ENCODE assay signal across 7 mouse cellular contexts in the genomic region with DNA sequence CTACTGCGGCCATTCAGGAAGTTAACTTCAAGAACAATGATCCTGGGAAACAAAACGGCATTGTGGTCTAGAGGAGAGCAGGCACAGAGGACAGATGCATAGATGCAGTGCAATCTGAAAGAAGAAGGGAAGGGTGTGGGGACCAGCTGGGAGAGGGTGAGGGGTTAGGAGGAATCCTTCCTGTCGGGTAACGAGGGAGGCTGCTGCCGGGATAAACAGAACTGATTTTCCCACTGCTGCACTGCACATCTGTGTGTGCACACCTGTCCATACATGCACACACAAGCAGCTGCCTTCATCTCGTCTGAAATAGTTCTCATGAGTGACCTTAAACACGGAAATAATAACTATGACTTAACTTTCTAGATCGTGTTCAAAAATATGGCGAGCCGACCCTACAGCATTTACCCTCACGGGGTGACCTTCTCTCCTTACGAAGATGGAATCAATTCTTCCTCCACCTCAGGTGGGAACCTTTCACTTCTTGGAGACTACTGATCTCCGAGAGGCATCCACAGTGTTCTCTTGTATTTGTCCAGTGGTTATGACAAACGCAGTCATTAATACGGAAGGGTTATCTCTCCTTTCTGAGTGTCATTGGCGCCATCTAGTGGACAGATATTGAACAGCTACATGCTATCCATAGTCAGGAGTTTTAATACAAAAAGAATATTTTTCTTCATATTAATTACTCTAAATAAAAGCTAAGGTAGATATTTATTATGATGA. TPM values are rescaled to one million over a fixed set of nuclear protein-coding genes. Genes with fewer than 3 reads are reported as not detected.
DNase-seq lines count a peak whose midpoint lies in the region; ATAC-seq and TF ChIP-seq lines count a peak whose summit lies in the region.

No protein-coding gene starts in this region.

- no peak overlapping the region for H3K9ac ChIP-seq in forebrain, postnatal 0 days
- H3K9ac ChIP-seq in hindbrain, embryonic 15.5 days: 0 out of 2 replicates have a peak overlapping the region, but pooled peaks have one; percentile 9

- ATAC-seq in forebrain, postnatal 0 days: peak; percentile 88
- ATAC-seq in hindbrain, embryonic 15.5 days (ENCODE audit: low FRiP score, low read depth): peak; percentile 79
- ATAC-seq in megakaryocyte progenitor cell, adult 5-6 weeks (replicated peaks; ENCODE audit: poor library complexity): peak; percentile 99

- whole genome bisulfite sequencing in cerebellum, adult 2 months: 48% methylated on average over 16 of the region's 16 CpGs
- WGBS in forebrain, postnatal 0 days: 42% methylated on average over 16 of the region's 16 CpGs
- WGBS in hindbrain, embryonic 15.5 days: 44% methylated on average over 16 of the region's 16 CpGs

- no peak overlapping the region for H3K27ac ChIP-seq in cerebellum, adult 2 months (ENCODE audit: insufficient read depth, low read length)
- H3K27ac ChIP-seq in forebrain, postnatal 0 days (ENCODE audit: low read depth, low read length): no peak overlapping the region
- no peak overlapping the region for H3K27ac ChIP-seq in hindbrain, embryonic 15.5 days (replicated peaks)

- DNase-seq in T-cell, adult 2 months (ENCODE audit: low spot score): peak; percentile 63
- peak; percentile 34 to 36 for DNase-seq in cerebellum, adult 2 months
- peak; percentile 87 for DNase-seq in forebrain, postnatal 0 days
- DNase-seq in left cerebral cortex, adult 18-20 months (ENCODE audit: low spot score in 2 of 2): peak; percentile 59 to 79
- peak; percentile 41 for DNase-seq in skeletal muscle tissue, adult 2 months (ENCODE audit: low read depth, low spot score)

- TF ChIP-seq POLR2A in cerebellum, adult 2 months (IDR thresholded peaks at IDR 0.05; ENCODE audit: borderline replicate concordance, insufficient read depth, low read length): no peak

- H3K9me3 ChIP-seq in forebrain, postnatal 0 days (ENCODE audit: low read length): no peaks in the 10 kb centered on the region
- no peaks in the 10 kb centered on the region for H3K9me3 ChIP-seq in hindbrain, embryonic 15.5 days

- no peak overlapping the region for H3K4me3 ChIP-seq in cerebellum, adult 2 months (replicated peaks; ENCODE audit: insufficient read depth, low read depth, low read length)
- H3K4me3 ChIP-seq in forebrain, postnatal 0 days (ENCODE audit: low read depth, low read length): peak overlapping the region; percentile 17
- peak overlapping the region; percentile 19; the same call in 1 of the 2 replicates for H3K4me3 ChIP-seq in hindbrain, embryonic 15.5 days

- no peaks in the 10 kb centered on the region for H3K36me3 ChIP-seq in forebrain, postnatal 0 days (ENCODE audit: insufficient read depth)
- no peaks in the 10 kb centered on the region for H3K36me3 ChIP-seq in hindbrain, embryonic 15.5 days

- H3K27me3 ChIP-seq in cerebellum, adult 2 months (ENCODE audit: control insufficient read depth, insufficient read depth, low read length): no peaks in the 10 kb centered on the region
- no peaks in the 10 kb centered on the region for H3K27me3 ChIP-seq in forebrain, postnatal 0 days (ENCODE audit: insufficient read depth, low read length)
- H3K27me3 ChIP-seq in hindbrain, embryonic 15.5 days: no peaks in the 10 kb centered on the region

- no peaks in the 10 kb centered on the region for H3K4me1 ChIP-seq in cerebellum, adult 2 months (ENCODE audit: control insufficient read depth, insufficient read depth, low read length)
- no peaks in the 10 kb centered on the region for H3K4me1 ChIP-seq in forebrain, postnatal 0 days (ENCODE audit: insufficient read depth)
- H3K4me1 ChIP-seq in hindbrain, embryonic 15.5 days (replicated peaks): 0 out of 2 replicates have a peak, but pooled peaks cover 3% of the 10 kb centered on the region

- peak overlapping the region; percentile 44 for H3K4me2 ChIP-seq in forebrain, postnatal 0 days (ENCODE audit: low read depth)
- H3K4me2 ChIP-seq in hindbrain, embryonic 15.5 days: peak overlapping the region; percentile 52

- peak; percentile 55; the same call in 1 of the 2 replicates for TF ChIP-seq CTCF in cerebellum, adult 2 months (IDR thresholded peaks at IDR 0.05; ENCODE audit: borderline replicate concordance, insufficient read depth, low read depth, low read length)
- peak; percentile 88 for TF ChIP-seq CTCF in forebrain, postnatal 0 days (IDR thresholded peaks at IDR 0.05; ENCODE audit: low read depth)

RNA-seq across cellular contexts. Expression of a gene that starts 32.7 kb away (rescaled TPM):
- polyA plus RNA-seq in cerebellum, adult 2 months (2012; rRNA removed): 1.1 and 2.5 TPM in 2 replicates
- total RNA-seq in forebrain, postnatal 0 days (2014; rRNA removed): 0.15 and 0.48 TPM in 2 replicates
- polyA plus RNA-seq in forebrain, postnatal 0 days (2015; fragmentation: Nextera tagmentation; extraction: Ambion mirVana): 0.18 and 0.29 TPM in 2 replicates
- 0.10 and 0.19 TPM in 2 replicates for polyA plus RNA-seq in hindbrain, embryonic 15.5 days (2015; fragmentation: Nextera tagmentation; extraction: Ambion mirVana)
- total RNA-seq in left cerebral cortex, adult 18-20 months (2021): under 1 TPM; 0.42 to 0.72 TPM
- 8.6 and 9.2 TPM in 2 replicates for total RNA-seq in megakaryocyte progenitor cell, adult 5-6 weeks (2015)
- 4.2 and 6.1 TPM in 2 replicates for total RNA-seq in megakaryocyte progenitor cell, adult 5-6 weeks (2017)

Comparison
In these comparisons a context has a peak if more than half of its experiments do, and no peak if none do; other contexts are left out.
1. DNase-seq: peak in every context shown above with its lines; median percentile 87 in forebrain, postnatal 0 days; 69 in left cerebral cortex, adult 18-20 months; 63 in T-cell, adult 2 months; 41 in skeletal muscle tissue, adult 2 months; 35 in cerebellum, adult 2 months.